ENCODE assay signal across 8 mouse cellular contexts in the genomic region with DNA sequence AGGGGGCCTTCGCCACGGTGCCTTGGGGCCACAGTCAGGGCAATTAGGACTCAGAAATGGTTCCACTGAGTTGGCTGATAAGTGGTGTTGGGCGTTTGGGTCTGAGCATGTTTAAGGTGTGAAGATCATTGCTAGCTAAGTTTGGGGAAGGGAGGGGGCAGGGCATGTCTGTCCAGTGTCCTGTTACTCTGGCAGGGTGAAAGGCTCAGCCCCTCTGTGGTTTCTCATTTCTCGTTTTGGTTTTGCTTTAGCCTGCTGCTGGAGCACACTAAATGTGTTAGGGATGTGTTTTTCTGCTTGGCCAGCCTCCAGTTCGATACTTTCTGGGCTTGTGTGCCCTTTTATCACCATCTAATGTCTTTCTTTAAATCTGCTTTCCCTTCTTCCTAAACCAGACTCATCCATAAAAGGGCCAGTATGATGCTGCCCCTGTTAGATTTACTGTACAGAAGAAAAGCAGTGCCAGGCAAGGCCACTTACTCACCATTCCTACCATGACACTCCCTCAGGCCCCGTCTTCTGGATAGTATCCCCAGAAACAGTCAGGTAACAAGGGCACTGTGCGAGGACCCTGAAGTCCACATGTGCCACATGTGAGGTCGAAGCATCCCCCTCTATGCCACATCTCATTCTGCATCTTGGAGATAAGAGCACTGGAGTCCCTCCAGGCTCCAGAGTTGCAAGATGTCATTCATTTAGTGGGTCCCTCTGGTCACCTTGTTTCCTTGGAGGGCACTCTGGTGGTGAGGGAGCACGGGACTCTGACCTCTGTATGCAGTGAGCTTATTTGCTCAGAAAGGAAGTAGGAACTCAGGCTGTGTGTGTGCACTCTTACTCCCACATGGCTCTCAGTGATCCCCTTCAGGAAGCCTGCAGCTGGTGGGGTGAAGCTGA. TPM values are rescaled to one million over a fixed set of nuclear protein-coding genes. Genes with fewer than 3 reads are reported as not detected.
DNase-seq lines count a peak whose midpoint lies in the region; ATAC-seq and TF ChIP-seq lines count a peak whose summit lies in the region.
"Had no signal": no experiment of that assay in that cellular context is flagged by ENCODE, and none has a peak within 500 bp of the region (broad histone marks: within the 10 kb centered on the region; RNA-seq: fewer than 3 reads in every experiment).

No protein-coding gene starts in this region.

- intact Hi-C loops in left cerebral cortex, adult 2 months (cut with DNase I), result no loop called here
- intact Hi-C loops in left cerebral cortex, postnatal 4 days (cut with DNase I), result no loop called here

- H3K4me1 ChIP-seq in bone marrow macrophage, adult 2 months (ENCODE audit: control insufficient read depth, insufficient read depth, low read length), result peaks cover 77% of the 10 kb centered on the region
- H3K4me1 ChIP-seq in intestine, postnatal 0 days (replicated peaks; ENCODE audit: control insufficient read depth, insufficient read depth, low read length), result peaks cover 41% of the 10 kb centered on the region

- no peak for TF ChIP-seq POLR2A in bone marrow macrophage, adult 2 months (IDR thresholded peaks at IDR 0.05; ENCODE audit: borderline replicate concordance, low read depth, low read length)

- no peak for DNase-seq in left cerebral cortex, adult 2 months (ENCODE audit: extremely low spot score in 1 of 2, low spot score in 2 of 2)
- DNase-seq in left cerebral cortex, postnatal 4 days, result no peak
- DNase-seq in spleen, postnatal 36 days (ENCODE audit: low spot score in 2 of 2), result peak; percentile 80 to 81
- DNase-seq in frontal cortex, adult 2 months (ENCODE audit: extremely low spot score in 1 of 2, low spot score in 1 of 2), result no peak
- no peak for DNase-seq in urinary bladder, adult 2 months (ENCODE audit: low spot score)

- peaks cover 10% of the 10 kb centered on the region; the same call in 1 of the 2 replicates for H3K36me3 ChIP-seq in intestine, postnatal 0 days (ENCODE audit: control insufficient read depth, insufficient read depth)

- ATAC-seq in intestine, postnatal 0 days, result no peak

- no peak overlapping the region for H3K4me2 ChIP-seq in intestine, postnatal 0 days (replicated peaks; ENCODE audit: low read depth)

- TF ChIP-seq CTCF in left cerebral cortex, adult 2 months (IDR thresholded peaks at IDR 0.05), result no peak
- TF ChIP-seq CTCF in bone marrow macrophage, adult 2 months (IDR thresholded peaks at IDR 0.05; ENCODE audit: low read depth, low read length), result no peak
- TF ChIP-seq CTCF in intestine, postnatal 0 days (IDR thresholded peaks at IDR 0.05; ENCODE audit: low read depth), result no peak

- no peaks in the 10 kb centered on the region for H3K9me3 ChIP-seq in intestine, postnatal 0 days (ENCODE audit: control insufficient read depth)

- no peaks in the 10 kb centered on the region for H3K27me3 ChIP-seq in intestine, postnatal 0 days (replicated peaks; ENCODE audit: control insufficient read depth, insufficient read depth, low read length)

- no peak overlapping the region for H3K9ac ChIP-seq in intestine, postnatal 0 days (ENCODE audit: low read depth, low read length)

- peak overlapping the region; percentile 71 for H3K27ac ChIP-seq in left cerebral cortex, adult 2 months
- H3K27ac ChIP-seq in bone marrow macrophage, adult 2 months (ENCODE audit: insufficient read depth, low read depth, low read length), result peak overlapping the region; percentile 90
- peak overlapping the region; percentile 3 for H3K27ac ChIP-seq in intestine, postnatal 0 days (ENCODE audit: low read depth, low read length)

- 40% methylated on average over 9 of the region's 9 CpGs for WGBS in intestine, postnatal 0 days

- no peak overlapping the region for H3K4me3 ChIP-seq in left cerebral cortex, adult 2 months
- H3K4me3 ChIP-seq in bone marrow macrophage, adult 2 months (ENCODE audit: insufficient read depth, low read length), result peak overlapping the region; percentile 24
- H3K4me3 ChIP-seq in intestine, postnatal 0 days (ENCODE audit: low read depth, low read length), result no peak overlapping the region
- H3K4me3 ChIP-seq: erythroblast, embryonic 14.5 days had no signal

RNA-seq across cellular contexts. Expression of a gene that starts 15.8 kb away (rescaled TPM):
- 100 to 1,000 TPM; 306 to 324 TPM for total RNA-seq in left cerebral cortex, adult 2 months (2021)
- 100 to 1,000 TPM; 298 to 302 TPM for total RNA-seq in left cerebral cortex, postnatal 4 days (2021)
- 483 and 496 TPM in 2 replicates for polyA plus RNA-seq in bone marrow macrophage, adult 2 months (2012; ENCODE audit: insufficient read depth, insufficient read length, missing spikeins)
- 299 and 306 TPM in 2 replicates for polyA plus RNA-seq in intestine, postnatal 0 days (2015; fragmentation: Nextera tagmentation; extraction: Ambion mirVana)
- 222 and 227 TPM in 2 replicates for polyA plus RNA-seq in frontal cortex, adult 2 months (2012; rRNA removed)
- polyA plus RNA-seq in urinary bladder, adult 2 months (2012; rRNA removed), result 297 and 375 TPM in 2 replicates

Comparison
In these comparisons a context has a peak if more than half of its experiments do, and no peak if none do; other contexts are left out.
1. DNase-seq: peak in spleen, postnatal 36 days (2 of 2); none in left cerebral cortex, adult 2 months (0 of 2), left cerebral cortex, postnatal 4 days (single experiment), frontal cortex, adult 2 months (0 of 2) and urinary bladder, adult 2 months (single experiment).
2. H3K27ac ChIP-seq: peak in every context shown above with its lines; median percentile 90 in bone marrow macrophage, adult 2 months; 71 in left cerebral cortex, adult 2 months; 3 in intestine, postnatal 0 days.